Mouse (Mus musculus) heart, postnatal 10 days (tissue): Measurements from ENCODE around the gene Lpcat3. TPM values are rescaled to one million over a fixed set of nuclear protein-coding genes. Genes with fewer than 3 reads are reported as not detected.
"Not testable (repeated sequence)": the region's sequence is repeated elsewhere in the genome, so short reads cannot be mapped to it uniquely, and the experiment has no call there.

Source experiments
- DNase-seq, 2 experiments: peaks; one replicate each; pipeline ENCODE4 v3.0.0; 2021
- intact Hi-C: fragments of 180-260 bp; cut with DNase I; formaldehyde crosslinking; loops from one replicate; pipeline ENCODE4 v1.15.1; 2025
- total RNA-seq, 2 experiments: library from RNA; stranded (reverse); gene quantifications; 2 replicates each; pipeline ENCODE4 v1.2.3; 2021

Gene Lpcat3
- 10 to 100 TPM; 56.5 to 68.8 TPM for total RNA-seq

- DNase-seq, result peak; percentile 98 to 99
- intact Hi-C loops, result loop anchor here (2.0 to 5.0 kb wide), 4 partner anchors 30 to 95 kb away; partner anchors contain the start of genes Atn1, Gm45234 and Grcc10
Measured at GRCm38 (mm10) chr6:124662477-124663423, at the start of gene Lpcat3. TSS of gene Lpcat3 (plus strand) at chr6:124663027.

GRCm38 (mm10) chr6:124625612-124626011, 37.2 kb upstream of the Lpcat3 start:
- no peak for DNase-seq
- intact Hi-C loops, result no loop called here

- intact Hi-C loops, result not testable (repeated sequence)
Measured at GRCm38 (mm10) chr6:124626184-124626583, 36.6 kb upstream of the Lpcat3 start.

GRCm38 (mm10) chr6:124630763-124631162, 32.1 kb upstream of the Lpcat3 start:
- intact Hi-C loops, result loop anchor here (5.0 kb wide), 1 partner anchor 93 kb away; no protein-coding TSS in a partner anchor
- DNase-seq, result no peak

More at GRCm38 (mm10) chr6:124626184-124626583, 36.6 kb upstream of the Lpcat3 start:
- DNase-seq, result not testable (repeated sequence)

- DNase-seq, intact Hi-C loops: not testable (repeated sequence)
Measured at GRCm38 (mm10) chr6:124635985-124636384, 26.8 kb upstream of the Lpcat3 start, which contains the start of gene C1s2. TSS of gene C1s2 (minus strand) at chr6:124636085.

GRCm38 (mm10) chr6:124636858-124637460, 25.9 kb upstream of the Lpcat3 start:
- intact Hi-C loops, DNase-seq: not testable (repeated sequence)

GRCm38 (mm10) chr6:124640041-124640440, 22.8 kb upstream of the Lpcat3 start:
- intact Hi-C loops, result loop anchor here (5.0 kb wide), 2 partner anchors 68 to 102 kb away; partner anchors contain the start of genes C1rb and Grcc10
- DNase-seq, result no peak

GRCm38 (mm10) chr6:124640997-124641396, 21.8 kb upstream of the Lpcat3 start:
- intact Hi-C loops, result loop anchor here (1.0 to 5.0 kb wide), 3 partner anchors 69 to 118 kb away; partner anchors contain the start of genes C1rb and Grcc10
- DNase-seq, result peak; percentile 59 to 79

GRCm38 (mm10) chr6:124646394-124646793, 16.4 kb upstream of the Lpcat3 start:
- no peak for DNase-seq
- intact Hi-C loops, result no loop called here

- intact Hi-C loops, result no loop called here
- DNase-seq, result no peak
Measured at GRCm38 (mm10) chr6:124655893-124656292, 6.9 kb upstream of the Lpcat3 start.

GRCm38 (mm10) chr6:124658067-124658466, 4.8 kb upstream of the Lpcat3 start:
- no peak for DNase-seq
- intact Hi-C loops, result no loop called here

- no peak for DNase-seq
- intact Hi-C loops, result loop anchor here (5.0 kb wide), 2 partner anchors 81 to 96 kb away; partner anchors contain the start of genes Atn1, Gm45234 and Grcc10
Measured at GRCm38 (mm10) chr6:124661156-124661806, 1.5 kb upstream of the Lpcat3 start.

GRCm38 (mm10) chr6:124661995-124662394, 832 bp upstream of the Lpcat3 start:
- intact Hi-C loops, result loop anchor here (2.0 to 5.0 kb wide), 4 partner anchors 31 to 95 kb away; partner anchors contain the start of genes Atn1, Gm45234 and Grcc10
- no peak for DNase-seq

GRCm38 (mm10) chr6:124663424-124663795, 583 bp downstream of the Lpcat3 start:
- intact Hi-C loops, result loop anchor here (2.0 to 5.0 kb wide), 4 partner anchors 29 to 94 kb away; partner anchors contain the start of genes Atn1, Gm45234 and Grcc10
- DNase-seq, result no peak

- DNase-seq, result no peak
- intact Hi-C loops, result loop anchor here (5.0 kb wide), 2 partner anchors 78 to 93 kb away; partner anchors contain the start of genes Atn1, Gm45234 and Grcc10
Measured at GRCm38 (mm10) chr6:124664256-124664655, 1.4 kb downstream of the Lpcat3 start.

- intact Hi-C loops, result no loop called here
Measured at GRCm38 (mm10) chr6:124665011-124665410, 2.2 kb downstream of the Lpcat3 start.

GRCm38 (mm10) chr6:124669234-124669859, 6.5 kb downstream of the Lpcat3 start:
- intact Hi-C loops, result no loop called here
- no peak for DNase-seq

More at GRCm38 (mm10) chr6:124665011-124665410, 2.2 kb downstream of the Lpcat3 start:
- no peak for DNase-seq

GRCm38 (mm10) chr6:124670281-124670900, 7.6 kb downstream of the Lpcat3 start:
- no peak for DNase-seq

GRCm38 (mm10) chr6:124672100-124672499, 9.3 kb downstream of the Lpcat3 start:
- intact Hi-C loops, result no loop called here
- no peak for DNase-seq

More at GRCm38 (mm10) chr6:124670281-124670900, 7.6 kb downstream of the Lpcat3 start:
- intact Hi-C loops, result no loop called here
